Mouse (Mus musculus) left cerebral cortex, postnatal 25 days (tissue): Measurements from ENCODE around the gene Umodl1. TPM values are rescaled to one million over a fixed set of nuclear protein-coding genes. Genes with fewer than 3 reads are reported as not detected.

Source experiments
- DNase-seq, 2 experiments: peaks; one replicate each; pipeline ENCODE4 v3.0.0; 2022; ENCODE audit warnings: low spot score in 2 of 2, mixed read lengths in 1 of 2
- intact Hi-C: fragments of 180-260 bp; cut with DNase I; formaldehyde crosslinking; loops from one replicate; pipeline ENCODE4 v1.15.1; 2025
- total RNA-seq, 2 experiments: library from RNA; stranded (reverse); gene quantifications; 2 replicates each; pipeline ENCODE4 v1.2.3; 2021

Gene Umodl1
- total RNA-seq, 2 experiments from 2014 or later: 0.11 to 0.25 TPM

- DNase-seq: no peak
- intact Hi-C loops: no loop called here
Observed at GRCm38 (mm10) chr17:30983521-30983920, 29.1 kb downstream of the Umodl1 start.

- peak; percentile 28 to 34 for DNase-seq
- intact Hi-C loops: no loop called here
Observed at GRCm38 (mm10) chr17:30990254-30990653, 35.8 kb downstream of the Umodl1 start.

GRCm38 (mm10) chr17:30996296-30996695, 41.9 kb downstream of the Umodl1 start:
- intact Hi-C loops: no loop called here

GRCm38 (mm10) chr17:31000897-31001296, 46.5 kb downstream of the Umodl1 start:
- no peak for DNase-seq
- intact Hi-C loops: loop anchor here (10.0 kb wide), 1 partner anchor 494 kb away; no protein-coding TSS in a partner anchor

More at GRCm38 (mm10) chr17:30996296-30996695, 41.9 kb downstream of the Umodl1 start:
- no peak for DNase-seq

GRCm38 (mm10) chr17:31002613-31003012, 48.2 kb downstream of the Umodl1 start:
- no peak for DNase-seq
- intact Hi-C loops: loop anchor here (10.0 kb wide), 1 partner anchor 492 kb away; no protein-coding TSS in a partner anchor

- no peak for DNase-seq
- intact Hi-C loops: loop anchor here (10.0 kb wide), 1 partner anchor 490 kb away; no protein-coding TSS in a partner anchor
Observed at GRCm38 (mm10) chr17:31005284-31005683, 50.8 kb downstream of the Umodl1 start.

- intact Hi-C loops: loop anchor here (10.0 kb wide), 1 partner anchor 487 kb away; no protein-coding TSS in a partner anchor
- DNase-seq: no peak
Observed at GRCm38 (mm10) chr17:31007357-31007756, 52.9 kb downstream of the Umodl1 start.

- intact Hi-C loops: loop anchor here (10.0 kb wide), 1 partner anchor 486 kb away; no protein-coding TSS in a partner anchor
- DNase-seq: no peak
Observed at GRCm38 (mm10) chr17:31008416-31008815, 54.0 kb downstream of the Umodl1 start.

GRCm38 (mm10) chr17:31011551-31012394, 57.3 kb downstream of the Umodl1 start:
- peak; percentile 37 to 39 for DNase-seq
- intact Hi-C loops: loop anchor here (2.0 to 5.0 kb wide), 4 partner anchors 107 to 271 kb away; no protein-coding TSS in a partner anchor

GRCm38 (mm10) chr17:31018267-31018666, 63.8 kb downstream of the Umodl1 start:
- peak; percentile 50 to 64 for DNase-seq
- intact Hi-C loops: loop anchor here (2.0 kb wide), 1 partner anchor 41 kb away; no protein-coding TSS in a partner anchor

GRCm38 (mm10) chr17:31019505-31019904, 65.1 kb downstream of the Umodl1 start:
- intact Hi-C loops: loop anchor here (1.0 to 2.0 kb wide), 2 partner anchors 39 to 100 kb away; no protein-coding TSS in a partner anchor
- DNase-seq: peak; percentile 62 to 67

GRCm38 (mm10) chr17:31020078-31020477, 65.6 kb downstream of the Umodl1 start:
- intact Hi-C loops: no loop called here
- no peak for DNase-seq

- intact Hi-C loops: no loop called here
Observed at GRCm38 (mm10) chr17:31021276-31021675, 66.8 kb downstream of the Umodl1 start.

GRCm38 (mm10) chr17:31024125-31024781, 69.8 kb downstream of the Umodl1 start:
- intact Hi-C loops: no loop called here
- no peak for DNase-seq

More at GRCm38 (mm10) chr17:31021276-31021675, 66.8 kb downstream of the Umodl1 start:
- DNase-seq: no peak

- intact Hi-C loops: no loop called here
- DNase-seq: no peak
Observed at GRCm38 (mm10) chr17:31024782-31025125, 70.3 kb downstream of the Umodl1 start.

- intact Hi-C loops: no loop called here
- DNase-seq: no peak
Observed at GRCm38 (mm10) chr17:31026986-31027385, 72.5 kb downstream of the Umodl1 start.

GRCm38 (mm10) chr17:31027723-31028122, 73.3 kb downstream of the Umodl1 start:
- intact Hi-C loops: no loop called here

GRCm38 (mm10) chr17:31028821-31029370, 74.5 kb downstream of the Umodl1 start:
- intact Hi-C loops: no loop called here
- DNase-seq: peak in 1 of 2 experiments; percentile 55

More at GRCm38 (mm10) chr17:31027723-31028122, 73.3 kb downstream of the Umodl1 start:
- peak in 1 of 2 experiments; percentile 72 for DNase-seq

GRCm38 (mm10) chr17:31029407-31029806, 75.0 kb downstream of the Umodl1 start:
- DNase-seq: no peak

GRCm38 (mm10) chr17:31032341-31032740, 77.9 kb downstream of the Umodl1 start:
- DNase-seq: no peak
- intact Hi-C loops: no loop called here

More at GRCm38 (mm10) chr17:31029407-31029806, 75.0 kb downstream of the Umodl1 start:
- intact Hi-C loops: no loop called here
